Mouse (Mus musculus) kidney, postnatal 25 days (tissue): Measurements from ENCODE around the gene Acta2.
A peak's percentile ranks its signal among the peaks of the same experiment; 100 is the strongest.

Experiments
- DNase-seq, 2 experiments: peaks; one replicate each; pipeline ENCODE4 v3.0.0; 2021; ENCODE audit warnings: mixed read lengths in 2 of 2

Gene Acta2

GRCm38 (mm10) chr19:34268991-34269390, 13.6 kb upstream of the Acta2 start:
- DNase-seq, result no peak

DNA sequence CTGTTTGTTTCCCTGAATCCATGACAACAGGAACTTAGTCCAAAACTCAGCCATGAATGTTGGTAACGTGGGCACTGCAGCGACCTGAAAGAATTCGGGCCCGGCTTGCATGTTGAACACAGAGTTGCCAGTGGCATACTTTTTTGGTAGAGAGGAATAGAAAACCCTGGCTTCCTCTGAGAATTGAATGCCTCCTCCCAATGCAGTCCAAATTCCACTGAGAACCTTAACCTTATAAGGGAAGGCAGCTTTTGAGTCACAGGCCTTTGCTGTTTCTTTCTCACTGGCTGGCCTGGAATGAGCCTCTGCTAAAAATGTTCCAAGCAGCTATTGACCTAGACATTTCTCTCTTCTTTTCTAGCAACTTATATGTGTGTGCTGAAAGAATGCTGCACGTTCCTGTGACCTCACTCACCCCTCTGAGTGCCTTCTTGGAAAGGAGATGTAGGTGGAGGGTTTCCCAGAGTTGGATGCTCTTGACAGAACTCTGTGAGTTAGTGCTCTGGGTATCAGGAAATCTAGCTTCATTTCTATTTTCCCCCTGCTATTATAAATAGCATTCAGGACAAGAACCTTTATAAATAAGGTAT, 10.3 kb upstream of the Acta2 start:
- DNase-seq, result no peak

GRCm38 (mm10) chr19:34262273-34262974, 7.0 kb upstream of the Acta2 start:
- DNase-seq, result no peak

- DNase-seq, result no peak
Observed at GRCm38 (mm10) chr19:34256936-34257335, 1.5 kb upstream of the Acta2 start.

DNA sequence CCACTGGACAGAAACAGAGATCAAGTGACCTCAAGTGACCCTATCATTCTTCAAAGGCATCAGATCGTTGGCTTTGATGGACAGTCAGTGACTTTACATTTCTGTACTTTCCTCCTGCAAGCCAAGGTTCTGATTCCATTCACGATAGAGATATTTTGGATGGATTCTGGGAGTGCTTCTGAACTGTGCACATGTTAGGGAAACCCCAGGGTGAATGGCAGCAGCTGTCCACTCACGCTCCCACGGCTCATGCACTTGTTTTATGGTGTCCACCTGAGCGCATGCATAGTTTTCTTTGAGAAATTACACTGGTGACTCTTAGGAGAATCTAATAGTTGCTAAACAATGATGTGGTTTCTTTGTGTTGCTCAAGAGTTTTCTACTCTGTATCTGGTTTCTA, 759 bp upstream of the Acta2 start:
- DNase-seq, result no peak

DNA sequence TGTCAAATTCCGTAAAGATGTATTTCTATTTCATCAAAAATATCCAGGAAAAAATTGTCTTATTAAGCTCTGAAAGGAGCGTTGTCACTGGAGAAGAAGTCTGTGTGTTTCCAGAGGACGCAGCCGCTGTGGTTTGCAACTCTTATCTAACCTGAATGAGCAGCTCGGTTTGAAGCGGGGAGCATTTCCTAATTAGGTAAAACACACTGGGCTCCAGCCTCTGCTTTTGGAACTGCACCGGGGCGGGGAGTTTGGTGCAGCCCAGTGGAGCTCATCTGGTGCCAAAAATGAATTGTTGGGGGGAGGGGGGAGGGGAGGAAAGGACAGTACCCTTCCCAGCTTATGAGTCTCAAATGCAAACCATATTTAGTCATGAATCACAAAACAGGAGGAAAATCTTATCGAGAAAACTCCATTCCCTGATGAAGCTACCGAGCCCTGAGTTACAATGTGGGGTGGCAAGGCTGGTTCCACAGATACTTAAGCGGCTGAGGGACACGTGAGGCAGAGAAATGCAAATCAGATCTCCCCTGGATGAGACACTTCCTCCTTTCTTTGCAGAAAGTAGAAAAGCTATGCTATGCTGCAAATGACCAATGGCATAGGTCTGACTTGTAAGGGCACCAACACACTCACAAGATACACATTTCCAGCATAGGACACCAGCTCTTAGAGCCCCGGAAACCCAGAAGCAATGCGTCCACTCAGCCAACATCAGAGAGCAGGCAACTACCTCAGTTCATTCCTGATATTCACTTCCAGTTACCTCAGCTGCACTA, 1.1 kb downstream of the Acta2 start:
- peak in 1 of 2 experiments; percentile 53 for DNase-seq

DNA sequence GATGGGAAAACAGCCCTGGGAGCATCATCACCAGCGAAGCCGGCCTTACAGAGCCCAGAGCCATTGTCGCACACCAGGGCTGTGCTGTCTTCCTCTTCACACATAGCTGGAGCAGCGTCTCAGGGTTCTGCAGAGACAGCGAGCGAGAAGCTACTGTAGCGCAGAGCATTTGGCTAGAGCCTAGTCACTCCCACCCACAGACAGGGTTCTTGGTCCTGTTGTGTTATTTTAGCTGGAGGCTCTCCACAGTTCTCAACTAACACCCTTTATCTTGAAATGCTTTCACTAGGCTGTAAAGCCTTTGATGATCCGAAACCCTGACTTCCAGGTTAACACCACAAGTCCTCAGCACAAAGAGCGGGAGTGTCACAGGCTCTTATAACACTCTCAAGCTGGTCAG, 2.9 kb downstream of the Acta2 start:
- DNase-seq, result no peak

DNA sequence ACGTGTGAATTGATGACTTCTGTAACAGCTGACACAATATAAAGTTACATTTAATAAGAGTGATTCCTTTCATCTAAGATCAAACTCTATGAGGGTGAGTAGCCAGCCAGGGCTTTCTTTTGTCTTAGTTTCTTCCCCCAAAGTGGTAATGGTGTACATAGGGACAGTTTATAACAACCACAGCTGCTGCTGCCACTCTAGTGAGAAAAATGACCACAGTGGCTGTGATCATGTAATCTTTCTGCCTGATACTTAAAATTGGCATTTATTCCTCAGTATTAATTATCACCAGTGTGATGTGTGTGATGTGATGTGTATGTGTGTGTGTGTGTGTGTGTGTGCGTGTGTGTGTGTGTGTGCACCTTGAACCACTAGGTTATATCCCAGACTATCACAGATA, 3.5 kb downstream of the Acta2 start:
- no peak for DNase-seq

DNA sequence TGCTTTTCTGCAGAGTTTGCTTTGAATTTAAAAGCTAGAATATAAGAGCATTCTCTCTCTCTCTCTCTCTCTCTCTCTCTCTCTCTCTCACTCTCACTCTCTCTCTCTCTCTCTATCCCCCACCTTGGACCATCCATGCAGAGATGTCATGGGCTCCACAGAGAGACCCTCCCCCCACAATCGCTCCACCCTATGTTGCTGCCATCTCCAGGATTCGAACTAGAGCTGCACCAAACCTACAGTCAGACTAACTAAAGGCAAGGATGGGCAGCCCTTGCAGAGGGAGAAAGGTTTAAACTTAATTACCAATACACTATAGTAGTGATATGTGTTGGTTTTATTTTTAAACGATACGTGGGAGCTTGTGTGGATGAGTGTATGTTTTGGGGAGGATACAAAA, 4.8 kb downstream of the Acta2 start:
- no peak for DNase-seq

GRCm38 (mm10) chr19:34248558-34248957, 6.8 kb downstream of the Acta2 start:
- no peak for DNase-seq

- DNase-seq, result peak; percentile 49 to 80
Observed at GRCm38 (mm10) chr19:34244056-34244455, 11.3 kb downstream of the Acta2 start.

DNA sequence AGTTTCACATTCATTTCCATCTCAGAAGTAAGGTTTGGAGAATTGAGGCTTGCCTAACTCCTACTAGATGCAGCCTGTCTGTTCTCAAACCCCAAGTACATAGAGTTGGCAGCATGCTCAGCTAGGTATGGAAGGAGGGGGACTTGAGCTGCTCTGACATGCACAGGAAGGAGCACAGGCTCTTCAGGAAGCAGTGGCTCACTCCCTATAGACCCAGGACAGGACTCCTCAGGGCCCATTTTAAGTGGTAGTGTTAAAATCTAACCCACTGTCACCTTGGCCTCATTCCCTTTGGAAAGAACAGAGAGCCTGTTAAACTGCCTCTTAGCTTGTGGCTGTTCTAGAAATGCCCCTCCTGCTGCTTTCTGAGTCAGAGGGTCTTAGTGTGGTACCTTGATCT, 12.5 kb downstream of the Acta2 start:
- DNase-seq, result no peak

- peak in 1 of 2 experiments; percentile 46 for DNase-seq
Observed at GRCm38 (mm10) chr19:34241247-34241915, 14.0 kb downstream of the Acta2 start.

DNA sequence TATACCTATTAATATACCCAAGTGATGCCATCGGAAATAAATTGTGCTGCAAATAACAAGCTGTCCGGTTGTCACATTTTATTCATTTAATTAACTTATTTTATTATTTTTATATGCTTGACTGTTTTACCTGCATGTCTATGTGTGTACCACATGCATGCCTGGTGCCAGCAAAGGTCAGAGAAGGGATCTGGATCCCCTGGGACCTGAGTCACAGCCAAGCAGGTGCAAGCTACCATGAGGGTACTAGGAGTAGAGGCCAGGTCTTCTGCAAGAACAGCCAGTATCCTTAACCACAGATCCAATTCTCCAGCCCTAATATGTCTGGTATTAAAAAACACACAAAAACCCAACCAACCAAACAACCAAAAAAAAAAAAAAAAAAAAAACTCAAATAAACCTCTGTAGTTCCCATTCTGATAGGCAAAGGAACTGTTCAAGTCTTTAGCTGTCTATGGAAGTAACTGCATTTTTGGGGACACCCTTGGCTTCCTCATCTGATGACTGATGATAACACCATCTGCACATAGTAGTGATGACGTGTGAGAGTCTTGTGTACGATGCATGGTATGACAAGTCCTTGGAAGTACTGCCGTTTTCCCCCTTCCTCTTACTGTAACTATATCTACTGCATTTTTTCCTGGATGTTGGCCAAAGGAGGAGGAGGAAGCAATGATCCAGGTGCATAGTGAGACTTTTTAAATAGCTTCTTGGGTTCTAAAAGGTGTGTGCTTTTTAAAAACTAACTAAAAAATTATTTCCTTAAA, 14.9 kb downstream of the Acta2 start:
- no peak for DNase-seq

DNA sequence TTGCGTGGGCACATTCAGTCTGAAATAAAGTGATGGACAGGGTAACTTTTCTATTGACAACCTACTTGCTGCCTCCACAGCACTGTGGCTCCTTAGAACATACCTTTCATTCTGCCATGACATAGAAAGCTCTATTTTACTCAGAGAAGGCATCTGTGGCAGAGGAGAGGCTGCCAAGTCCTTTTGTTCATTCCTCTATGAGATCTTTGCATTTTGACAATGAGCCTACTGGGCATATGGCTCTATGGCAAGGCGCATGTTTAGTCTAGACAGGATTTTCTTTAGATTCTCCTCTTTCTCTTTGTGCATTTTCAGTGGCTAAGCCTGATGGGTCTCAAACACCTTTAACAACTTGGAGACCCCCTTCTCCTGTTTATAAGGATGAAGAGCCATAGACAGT, 17.6 kb downstream of the Acta2 start:
- no peak for DNase-seq

GRCm38 (mm10) chr19:34236049-34236448, 19.3 kb downstream of the Acta2 start:
- DNase-seq, result no peak

- DNase-seq, result peak; percentile 86 to 87
Observed at GRCm38 (mm10) chr19:34233944-34234343, 21.4 kb downstream of the Acta2 start.

GRCm38 (mm10) chr19:34232326-34232725, 23.1 kb downstream of the Acta2 start:
- no peak for DNase-seq

GRCm38 (mm10) chr19:34231596-34231995, 23.8 kb downstream of the Acta2 start:
- DNase-seq, result no peak

DNA sequence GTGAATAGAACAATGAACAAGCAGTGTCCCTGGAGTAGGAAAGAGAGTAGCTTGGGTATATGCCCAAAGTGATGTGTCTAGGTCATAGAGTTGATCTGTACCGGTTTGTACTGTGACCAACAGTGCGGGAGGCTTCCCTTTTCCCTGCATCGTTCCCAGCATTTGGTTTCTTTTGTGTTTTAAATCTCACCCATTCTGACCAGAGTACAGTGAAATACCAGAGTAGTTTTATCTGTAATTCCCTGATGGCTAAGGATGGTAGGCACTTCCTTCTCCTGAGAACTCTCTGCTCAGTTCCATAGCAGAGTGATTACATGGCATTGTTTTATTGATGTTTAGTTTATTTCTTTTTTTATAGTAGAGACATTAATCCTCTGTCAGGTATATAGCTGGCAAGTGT, 32.6 kb downstream of the Acta2 start:
- no peak for DNase-seq

DNA sequence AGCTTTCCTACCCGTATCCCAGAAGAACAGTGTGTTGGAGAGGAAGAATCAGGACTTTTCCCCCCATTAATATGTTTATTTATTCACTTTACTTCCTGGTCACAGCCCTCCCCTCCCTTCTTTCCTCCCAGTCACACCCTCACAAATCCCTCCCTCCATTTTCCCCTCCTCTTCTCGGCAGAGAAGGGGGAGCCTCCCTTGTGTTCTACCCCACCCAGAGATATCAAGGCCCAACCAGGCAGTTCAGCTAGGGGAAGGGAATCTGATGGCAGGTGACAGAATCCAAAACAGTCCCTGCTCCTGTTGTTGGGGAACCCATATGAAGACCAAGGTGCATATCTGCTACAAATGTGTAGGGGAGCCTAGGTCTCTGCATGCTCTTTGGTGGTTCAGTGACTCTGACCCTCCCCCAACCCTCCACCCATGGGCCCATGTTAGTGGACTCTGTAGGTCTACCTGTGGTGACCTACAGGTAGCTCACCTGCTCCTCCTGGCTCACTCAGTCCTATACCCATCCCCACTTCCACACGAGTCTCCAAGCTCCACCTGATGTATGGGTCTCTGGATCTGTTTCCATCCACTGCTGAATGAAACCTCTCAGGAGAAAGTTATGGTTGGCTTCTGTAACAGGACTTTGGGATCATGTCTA, 34.5 kb downstream of the Acta2 start:
- no peak for DNase-seq
